Mouse (Mus musculus) left cerebral cortex, postnatal 14 days (tissue): ENCODE data around the gene Gm21627. TPM values are rescaled to one million over a fixed set of nuclear protein-coding genes. Genes with fewer than 3 reads are reported as not detected.
"Not testable (repeated sequence)": the region's sequence is repeated elsewhere in the genome, so short reads cannot be mapped to it uniquely, and the experiment has no call there.

Experiments used
- DNase-seq, 2 experiments: peaks; one replicate each; pipeline ENCODE4 v3.0.0; 2021 to 2022; ENCODE audit warnings: low spot score in 2 of 2, mixed read lengths in 1 of 2
- intact Hi-C: fragments of 180-260 bp; cut with DNase I; formaldehyde crosslinking; loops from one replicate; pipeline ENCODE4 v1.15.1; 2025
- long read RNA-seq, 2 experiments: library from polyadenylated mRNA; stranded (forward); transcript quantifications; one replicate each; pipeline ENCODE4 v2.0.0; 2021
- total RNA-seq, 2 experiments: library from RNA; stranded (reverse); gene quantifications; 2 replicates each; pipeline ENCODE4 v1.2.3; 2021

Gene Gm21627
- not detected for total RNA-seq
- long read RNA-seq, experiment 1 = 0 reads
- long read RNA-seq, experiment 2 = 0 reads

DNA sequence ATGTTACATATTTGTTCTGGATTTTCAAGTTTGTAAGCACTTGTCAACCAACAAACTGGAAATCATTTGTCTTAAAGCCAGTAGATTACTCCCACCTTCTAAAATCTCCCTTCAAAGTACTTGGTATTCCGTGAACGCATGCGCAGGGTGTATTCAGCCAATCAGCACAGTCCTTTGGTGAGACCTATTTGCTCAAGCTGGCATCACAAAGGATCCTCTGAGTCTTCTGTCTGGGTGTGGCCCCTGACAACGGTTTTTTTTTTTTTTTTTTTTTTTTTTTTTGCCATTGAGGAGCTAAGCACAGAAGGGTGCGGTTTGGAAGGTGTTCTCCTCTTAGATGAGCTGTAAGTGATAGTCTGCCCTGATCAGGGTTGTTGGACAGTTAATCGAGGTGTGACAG lies at the start of gene Gm21627:
Gene Gm21627 (plus strand): TSS at position 301 of the 400 bp plus-strand sequence.
- DNase-seq, intact Hi-C loops: not testable (repeated sequence)
